Mouse (Mus musculus) liver, adult 2 months (tissue): Measurements from ENCODE around the gene Mfsd13b. TPM values are rescaled to one million over a fixed set of nuclear protein-coding genes. Genes with fewer than 3 reads are reported as not detected.

Source experiments
- DNase-seq: peaks from one replicate; pipeline ENCODE4 v3.0.0-alpha.2; 2011; ENCODE audit warnings: low read depth, low spot score; ENCODE audit errors: extremely low read depth
- H3K27ac ChIP-seq: fragments of 200-500 bp; replicated peaks from 2 replicates; pipeline ENCODE4 v1.5.1; 2012; ENCODE audit warnings: low read depth, mild to moderate bottlenecking, control low read depth, inconsistent platforms, low read length; ENCODE audit not compliant: insufficient read depth
- H3K27me3 ChIP-seq: fragments of 200-500 bp; 2 replicates; pipeline ENCODE4 v1.6.1; 2012; ENCODE audit warnings: mild to moderate bottlenecking, moderate library complexity, low read length, inconsistent platforms; ENCODE audit not compliant: control insufficient read depth, insufficient read depth
- H3K36me3 ChIP-seq: fragments of 200-500 bp; 2 replicates; pipeline ENCODE4 v1.6.1; 2012; ENCODE audit warnings: low read length, inconsistent platforms; ENCODE audit not compliant: control insufficient read depth, insufficient read depth
- H3K4me1 ChIP-seq: fragments of 200-500 bp; 2 replicates; pipeline ENCODE4 v1.6.1; 2011; ENCODE audit warnings: low read length; ENCODE audit not compliant: control insufficient read depth, insufficient read depth
- H3K4me3 ChIP-seq: fragments of 200-500 bp; 2 replicates; pipeline ENCODE4 v1.5.1; 2011; ENCODE audit warnings: low read depth, mild to moderate bottlenecking, control low read depth, low read length, moderate library complexity; ENCODE audit not compliant: insufficient read depth
- H3K79me2 ChIP-seq: fragments of 200-500 bp; 2 replicates; pipeline ENCODE4 v1.6.1; 2012; ENCODE audit warnings: inconsistent platforms, mild to moderate bottlenecking, low read length, moderate library complexity; ENCODE audit not compliant: control insufficient read depth, insufficient read depth
- H3K9ac ChIP-seq: fragments of 200-500 bp; 2 replicates; pipeline ENCODE4 v1.6.1; 2012; ENCODE audit warnings: low read depth, mild to moderate bottlenecking, control low read depth, inconsistent platforms, low read length
- CTCF ChIP-seq: fragments of 200-500 bp; IDR thresholded peaks from 2 replicates; pipeline ENCODE4 v1.5.1; 2011; ENCODE audit warnings: low read depth, low read length, control low read depth
- POLR2A ChIP-seq: fragments of 200-500 bp; IDR thresholded peaks from 2 replicates; pipeline ENCODE4 v1.6.1; 2011; ENCODE audit warnings: low read length, control low read depth; ENCODE audit not compliant: insufficient read depth; ENCODE audit errors: extremely low read depth
- WGBS: fragments of 180-500 bp; shearing (Covaris S2); methylation state at CpG from one replicate; pipeline ENCODE4 v1.1.7; 2018; 5-methylcytosine and 5-hydroxymethylcytosine counted together
- polyA plus RNA-seq: library from polyadenylated mRNA; depleted of rRNA; stranded (reverse); fragments of >200 nt; gene quantifications from 2 replicates; pipeline ENCODE4 v1.2.3, GENCODE M21; 2012
- total RNA-seq: library from RNA; depleted of rRNA; stranded (reverse); fragments of >200 nt; gene quantifications from 2 replicates; pipeline ENCODE4 v1.2.3, GENCODE M21; 2014

The Mfsd13b gene
- total and polyA plus RNA-seq, 2 experiments = not detected

DNA sequence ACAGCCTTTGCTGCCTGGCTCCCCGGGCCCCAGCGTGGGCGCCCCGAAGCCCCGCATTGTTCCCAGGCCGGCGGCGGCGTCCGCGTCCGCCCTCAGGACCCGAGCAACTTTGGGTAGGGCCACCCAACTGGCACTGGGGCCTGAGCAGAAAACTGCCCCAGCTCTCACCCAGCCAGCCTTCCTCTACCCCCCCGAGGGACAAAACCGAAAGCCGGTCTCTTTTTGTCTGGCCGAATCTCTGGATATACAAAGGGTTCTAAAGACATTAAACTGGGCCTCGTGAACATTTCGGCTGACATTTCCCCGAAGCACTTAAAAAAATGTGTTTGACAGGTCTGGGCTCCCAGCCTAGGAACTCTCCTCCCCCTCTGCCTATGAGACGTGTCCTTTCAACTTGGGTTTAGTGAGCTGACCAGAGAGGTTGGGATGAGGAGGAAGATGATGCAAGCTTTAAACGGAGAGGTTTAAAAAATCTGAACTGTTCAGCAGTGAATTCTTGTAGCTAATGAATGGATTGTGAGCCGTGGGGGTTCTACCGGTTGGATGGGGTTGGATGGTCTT lies 52.9 kb downstream of the Mfsd13b start:
- Histone ChIP-seq H3K27me3 (0 out of 2 replicates have a peak, but pooled peaks cover under 1% of the 10 kb centered on the region), H3K4me1 (peaks cover 10% of the 10 kb centered on the region), H3K36me3 (no peaks in the 10 kb centered on the region), H3K9ac (peak overlapping the region; percentile 97), H3K27ac (peak overlapping the region; percentile 86), H3K79me2 (peaks cover 20% of the 10 kb centered on the region; the same call in 1 of the 2 replicates), H3K4me3 (peak overlapping the region; percentile 96)
- WGBS = under 1% methylated on average over 24 of the region's 24 CpGs
- DNase-seq = peak; percentile 80
- TF ChIP-seq POLR2A (no peak), CTCF (no peak)

GRCm38 (mm10) chr7:121040595-121040994 lies 58.3 kb downstream of the Mfsd13b start:
- peaks cover 28% of the 10 kb centered on the region; the same call in 1 of the 2 replicates for H3K79me2 ChIP-seq
- H3K27ac ChIP-seq = no peak overlapping the region
- TF ChIP-seq POLR2A (no peak), CTCF (no peak)
- WGBS = 98% methylated on average over 4 of the region's 4 CpGs
- DNase-seq = no peak
- no peaks in the 10 kb centered on the region for H3K27me3 ChIP-seq
- no peak overlapping the region for H3K4me3 ChIP-seq
- H3K9ac ChIP-seq = no peak overlapping the region
- H3K4me1 ChIP-seq = peaks cover 21% of the 10 kb centered on the region
- H3K36me3 ChIP-seq = no peaks in the 10 kb centered on the region

DNA sequence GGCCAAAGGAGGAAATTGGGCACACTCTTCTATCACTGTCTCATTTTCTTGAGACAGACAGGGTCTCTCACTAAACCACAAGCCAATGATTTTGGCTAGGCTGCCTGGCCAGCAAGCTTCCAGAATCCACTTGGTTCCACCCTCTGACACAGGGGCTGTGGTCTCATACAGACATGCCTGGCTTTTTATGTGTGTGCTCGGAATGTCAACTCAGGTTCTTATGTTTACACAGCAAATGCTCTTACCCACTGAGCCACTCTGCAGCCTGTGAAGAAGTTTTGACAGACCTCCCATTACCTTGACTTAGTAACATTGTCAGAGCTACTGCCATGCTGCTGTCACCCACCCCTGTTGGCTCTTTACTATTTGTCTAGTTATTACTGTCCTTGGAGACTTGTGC lies 59.7 kb downstream of the Mfsd13b start:
- Histone ChIP-seq H3K4me3 (no peak overlapping the region), H3K9ac (no peak overlapping the region), H3K79me2 (peaks cover 28% of the 10 kb centered on the region; the same call in 1 of the 2 replicates), H3K27me3 (no peaks in the 10 kb centered on the region), H3K27ac (no peak overlapping the region), H3K36me3 (no peaks in the 10 kb centered on the region), H3K4me1 (peaks cover 13% of the 10 kb centered on the region)
- WGBS = 34% methylated on average over 1 of the region's 1 CpGs
- TF ChIP-seq CTCF (no peak), POLR2A (no peak)
- DNase-seq = no peak

DNA sequence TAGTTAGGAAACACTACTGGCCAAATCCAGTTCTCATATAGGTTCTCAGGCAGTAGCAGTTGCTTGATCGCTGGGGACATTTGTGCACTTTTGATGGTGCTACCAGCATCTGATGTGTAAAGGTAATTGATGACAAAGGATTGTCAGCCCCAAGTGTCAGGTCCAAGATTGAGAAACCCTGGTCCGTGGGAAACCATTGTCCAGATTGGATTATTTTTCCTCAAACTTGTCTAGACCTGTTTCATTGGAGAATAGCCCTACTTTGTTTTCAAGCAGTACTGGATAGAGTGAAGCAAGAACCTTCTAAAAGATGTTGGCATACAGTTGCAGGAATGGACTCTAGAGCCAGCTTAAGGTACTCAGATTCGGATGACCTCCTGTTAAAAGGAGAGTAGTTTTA lies 60.7 kb downstream of the Mfsd13b start:
- DNase-seq = no peak
- Histone ChIP-seq H3K79me2 (peaks cover 26% of the 10 kb centered on the region; the same call in 1 of the 2 replicates), H3K36me3 (0 out of 2 replicates have a peak, but pooled peaks cover under 1% of the 10 kb centered on the region), H3K27ac (no peak overlapping the region), H3K4me1 (peaks cover 13% of the 10 kb centered on the region), H3K9ac (no peak overlapping the region), H3K4me3 (no peak overlapping the region), H3K27me3 (no peaks in the 10 kb centered on the region)
- WGBS = 75% methylated on average over 3 of the region's 3 CpGs
- TF ChIP-seq POLR2A = no peak
- TF ChIP-seq CTCF = no peak

DNA sequence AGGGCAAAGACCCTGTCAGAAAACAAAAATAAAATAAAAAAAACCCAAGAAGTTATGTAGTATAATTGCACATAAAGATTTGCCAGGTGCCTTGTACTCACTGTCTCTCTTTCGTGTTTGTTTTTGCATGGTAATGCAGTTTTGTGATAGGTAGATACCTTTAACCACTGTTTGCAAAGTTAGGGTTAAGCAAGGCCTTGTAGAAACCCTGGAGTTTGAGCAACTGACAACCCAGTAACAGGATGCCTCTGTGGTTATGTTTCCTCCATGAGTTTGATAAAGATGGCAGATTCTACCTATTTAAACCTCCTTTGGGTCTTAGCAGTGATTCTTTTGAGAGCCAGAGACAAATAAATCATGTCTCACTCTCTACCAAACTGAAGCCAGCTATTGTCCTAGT lies 61.2 kb downstream of the Mfsd13b start:
- DNase-seq = no peak
- H3K79me2 ChIP-seq = peaks cover 27% of the 10 kb centered on the region; the same call in 1 of the 2 replicates
- TF ChIP-seq CTCF (no peak), POLR2A (no peak)
- no peaks in the 10 kb centered on the region for H3K27me3 ChIP-seq
- WGBS = 46% methylated on average over 1 of the region's 1 CpGs
- peaks cover 13% of the 10 kb centered on the region for H3K4me1 ChIP-seq
- no peak overlapping the region for H3K27ac ChIP-seq
- no peak overlapping the region for H3K4me3 ChIP-seq
- H3K36me3 ChIP-seq = peaks cover 4% of the 10 kb centered on the region; the same call in 1 of the 2 replicates
- no peak overlapping the region for H3K9ac ChIP-seq

DNA sequence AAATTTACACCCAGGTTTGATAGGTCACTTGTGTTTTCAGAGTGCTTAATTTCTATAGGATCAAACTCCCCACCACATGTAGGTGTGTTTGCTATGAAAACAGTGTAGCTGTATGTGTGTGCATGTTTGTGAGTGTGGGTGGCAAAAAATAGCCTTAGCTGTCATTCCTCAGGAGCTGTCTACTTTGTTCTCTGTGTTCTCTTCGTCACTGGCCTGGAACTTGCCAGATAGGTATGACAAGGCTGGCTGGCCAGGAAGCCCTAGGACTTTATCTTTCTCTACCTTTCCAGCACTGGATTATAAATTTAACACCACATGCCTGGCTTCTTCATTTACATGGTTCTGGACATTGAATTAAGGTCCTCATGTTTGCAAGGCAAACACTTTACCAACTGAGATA lies 61.9 kb downstream of the Mfsd13b start:
- no peaks in the 10 kb centered on the region for H3K27me3 ChIP-seq
- WGBS = 31% methylated on average over 1 of the region's 1 CpGs
- H3K4me3 ChIP-seq = no peak overlapping the region
- H3K4me1 ChIP-seq = peaks cover 13% of the 10 kb centered on the region
- H3K36me3 ChIP-seq = peaks cover 4% of the 10 kb centered on the region; the same call in 1 of the 2 replicates
- H3K9ac ChIP-seq = no peak overlapping the region
- peaks cover 25% of the 10 kb centered on the region; the same call in 1 of the 2 replicates for H3K79me2 ChIP-seq
- DNase-seq = no peak
- no peak overlapping the region for H3K27ac ChIP-seq
- no peak for TF ChIP-seq CTCF
- TF ChIP-seq POLR2A = no peak
